Mouse (Mus musculus) liver, embryonic 14.5 days (tissue): ENCODE measurements at regions not wholly inside any gene's neighbourhood (a gene's known extent, or its start where the extent isn't known, plus 50 kb on each side); places are given as distances from the start of the nearest gene placed in this dataset.

Experiments
- CTCF ChIP-seq: IDR thresholded peaks from 2 replicates; pipeline ENCODE4 v1.5.1; 2016; ENCODE audit warnings: antibody characterized with exemption, low read depth, control low read depth
- EP300 ChIP-seq: IDR thresholded peaks from 2 replicates; pipeline ENCODE4 v1.6.1; 2016; ENCODE audit warnings: antibody characterized with exemption, low read depth

DNA sequence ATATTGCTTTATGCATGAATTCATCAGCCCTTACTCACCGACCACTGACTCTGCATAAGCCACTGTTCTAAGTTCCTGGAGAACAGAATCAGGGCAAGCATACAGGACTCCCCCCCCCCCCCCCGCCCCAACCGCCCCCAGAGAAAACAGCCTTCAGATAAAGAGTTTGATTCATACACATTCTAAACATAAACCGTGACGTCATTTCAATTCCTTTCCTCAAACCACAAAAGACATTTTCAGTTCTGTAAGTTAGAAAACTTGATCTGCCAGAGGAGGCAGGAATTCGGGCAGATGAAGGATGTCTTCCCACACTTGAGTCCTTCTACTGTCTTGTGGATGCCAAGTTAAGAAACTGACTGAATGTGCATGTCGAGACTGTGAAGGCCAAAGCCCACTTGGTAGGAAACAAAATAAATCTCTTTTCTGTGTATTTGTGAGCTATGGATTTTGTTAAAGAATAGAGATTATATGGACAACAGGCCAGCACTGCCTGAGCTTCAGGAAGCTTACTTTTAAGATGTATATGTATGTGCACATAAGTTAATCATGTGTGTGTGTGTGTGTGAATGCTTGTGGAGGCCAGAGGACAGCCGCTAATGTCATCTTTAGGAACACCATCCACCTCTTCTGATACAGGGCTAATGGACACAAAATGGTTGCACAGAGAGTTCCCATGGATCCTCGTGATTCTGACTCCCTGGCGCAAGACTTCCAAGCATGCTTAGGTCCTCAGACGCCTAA, 202.4 kb downstream of the Sox4 start:
- TF ChIP-seq EP300 (no peak), CTCF (no peak)
